Mouse (Mus musculus): ENCODE measurements around the gene Hltf.

Hltf gene

GRCm38 (mm10) chr3:20145696-20146113, 88.1 kb downstream of the Hltf start:
- no peak for DNase-seq (ENCODE audit: inconsistent age in 2 of 2, low spot score in 1 of 2)

- DNase-seq (ENCODE audit: inconsistent age in 2 of 2, low spot score in 1 of 2), result no peak
Measured at GRCm38 (mm10) chr3:20146884-20147395, 89.3 kb downstream of the Hltf start.

GRCm38 (mm10) chr3:20147647-20148046, 90.0 kb downstream of the Hltf start:
- DNase-seq (ENCODE audit: inconsistent age in 2 of 2, low spot score in 1 of 2), result no peak

- no peak for DNase-seq (ENCODE audit: inconsistent age in 2 of 2, low spot score in 1 of 2)
Measured at GRCm38 (mm10) chr3:20150511-20150910, 92.9 kb downstream of the Hltf start.

GRCm38 (mm10) chr3:20151651-20152050, 94.0 kb downstream of the Hltf start:
- peak; percentile 49 to 78 for DNase-seq (ENCODE audit: inconsistent age in 2 of 2, low spot score in 1 of 2)

GRCm38 (mm10) chr3:20154531-20155367, 97.1 kb downstream of the Hltf start, which contains the start of gene Gyg:
Gene Gyg, minus strand, starts transcription at chr3:20155317.
- peak; percentile 79 to 92 for DNase-seq (ENCODE audit: inconsistent age in 2 of 2, low spot score in 1 of 2)

- peak in 1 of 2 experiments; percentile 42 for DNase-seq (ENCODE audit: inconsistent age in 2 of 2, low spot score in 1 of 2)
Measured at GRCm38 (mm10) chr3:20155476-20155875, 97.9 kb downstream of the Hltf start.

GRCm38 (mm10) chr3:20167487-20167886, 109.9 kb downstream of the Hltf start:
- DNase-seq (ENCODE audit: inconsistent age in 2 of 2, low spot score in 1 of 2), result no peak
